Mouse (Mus musculus): ENCODE data around the gene Aco1.
"Not testable (repeated sequence)": the region's sequence is repeated elsewhere in the genome, so short reads cannot be mapped to it uniquely, and the experiment has no call there.

Gene Aco1

GRCm38 (mm10) chr4:40142743-40143532, at the start of gene Aco1:
Gene Aco1 (plus strand): TSS chr4:40143081.
- DNase-seq (ENCODE audit: low read depth, low spot score): peak; percentile 98

- peak; percentile 48 for DNase-seq (ENCODE audit: low read depth, low spot score)
Measured at GRCm38 (mm10) chr4:40094974-40095373, 47.9 kb upstream of the Aco1 start.

GRCm38 (mm10) chr4:40102996-40103395, 39.9 kb upstream of the Aco1 start:
- DNase-seq (ENCODE audit: low read depth, low spot score): peak; percentile 83

GRCm38 (mm10) chr4:40106004-40106536, 36.8 kb upstream of the Aco1 start:
- DNase-seq (ENCODE audit: low read depth, low spot score): no peak

GRCm38 (mm10) chr4:40108030-40108429, 34.9 kb upstream of the Aco1 start:
- no peak for DNase-seq (ENCODE audit: low read depth, low spot score)

GRCm38 (mm10) chr4:40113173-40113572, 29.7 kb upstream of the Aco1 start:
- no peak for DNase-seq (ENCODE audit: low read depth, low spot score)

GRCm38 (mm10) chr4:40121221-40121620, 21.7 kb upstream of the Aco1 start:
- DNase-seq (ENCODE audit: low read depth, low spot score): no peak

GRCm38 (mm10) chr4:40122291-40122690, 20.6 kb upstream of the Aco1 start:
- not testable (repeated sequence) for DNase-seq (ENCODE audit: low read depth, low spot score)

- DNase-seq (ENCODE audit: low read depth, low spot score): peak; percentile 33
Measured at GRCm38 (mm10) chr4:40134468-40135102, 8.3 kb upstream of the Aco1 start.

- no peak for DNase-seq (ENCODE audit: low read depth, low spot score)
Measured at GRCm38 (mm10) chr4:40136519-40136918, 6.4 kb upstream of the Aco1 start.

GRCm38 (mm10) chr4:40139663-40140255, 3.1 kb upstream of the Aco1 start:
- DNase-seq (ENCODE audit: low read depth, low spot score): no peak

- no peak for DNase-seq (ENCODE audit: low read depth, low spot score)
Measured at GRCm38 (mm10) chr4:40143533-40143871, 621 bp downstream of the Aco1 start.

GRCm38 (mm10) chr4:40144543-40144942, 1.7 kb downstream of the Aco1 start:
- no peak for DNase-seq (ENCODE audit: low read depth, low spot score)

GRCm38 (mm10) chr4:40144981-40145380, 2.1 kb downstream of the Aco1 start:
- no peak for DNase-seq (ENCODE audit: low read depth, low spot score)

- no peak for DNase-seq (ENCODE audit: low read depth, low spot score)
Measured at GRCm38 (mm10) chr4:40148281-40148680, 5.4 kb downstream of the Aco1 start.

GRCm38 (mm10) chr4:40150046-40150445, 7.2 kb downstream of the Aco1 start:
- DNase-seq (ENCODE audit: low read depth, low spot score): no peak

- no peak for DNase-seq (ENCODE audit: low read depth, low spot score)
Measured at GRCm38 (mm10) chr4:40152771-40153170, 9.9 kb downstream of the Aco1 start.

GRCm38 (mm10) chr4:40153500-40153899, 10.6 kb downstream of the Aco1 start:
- no peak for DNase-seq (ENCODE audit: low read depth, low spot score)

- no peak for DNase-seq (ENCODE audit: low read depth, low spot score)
Measured at GRCm38 (mm10) chr4:40154751-40155150, 11.9 kb downstream of the Aco1 start.

GRCm38 (mm10) chr4:40155467-40155999, 12.7 kb downstream of the Aco1 start:
- no peak for DNase-seq (ENCODE audit: low read depth, low spot score)

GRCm38 (mm10) chr4:40156153-40156552, 13.3 kb downstream of the Aco1 start:
- DNase-seq (ENCODE audit: low read depth, low spot score): no peak
